In genomic region chr14:25496989-25497388, GRCm38 (mm10) we compare ENCODE assay signal across 9 mouse cellular contexts. TPM values are rescaled to one million over a fixed set of nuclear protein-coding genes. Genes with fewer than 3 reads are reported as not detected.
DNase-seq lines count a peak whose midpoint lies in the region; ATAC-seq lines count a peak whose summit lies in the region.
"Had no signal": no experiment of that assay in that cellular context is flagged by ENCODE, and none has a peak within 500 bp of the region (broad histone marks: within the 10 kb centered on the region; RNA-seq: fewer than 3 reads in every experiment).

No protein-coding gene starts in this region.

- H3K4me3 ChIP-seq in forebrain, embryonic 10.5 days = no peak overlapping the region
- no peak overlapping the region for H3K4me3 ChIP-seq in forebrain, embryonic 11.5 days (ENCODE audit: low read depth, low read length)
- no peak overlapping the region for H3K4me3 ChIP-seq in kidney, embryonic 14.5 days (ENCODE audit: low read length)
- no peak overlapping the region for H3K4me3 ChIP-seq in forebrain, embryonic 14.5 days (ENCODE audit: low read depth, low read length)
- no peak overlapping the region for H3K4me3 ChIP-seq in midbrain, embryonic 14.5 days (replicated peaks; ENCODE audit: low read depth, low read length)

- H3K9ac ChIP-seq in forebrain, embryonic 11.5 days (ENCODE audit: low read length) = no peak overlapping the region
- H3K9ac ChIP-seq in kidney, embryonic 14.5 days (ENCODE audit: low read depth, low read length) = no peak overlapping the region
- H3K9ac ChIP-seq in forebrain, embryonic 14.5 days (ENCODE audit: low read length) = no peak overlapping the region
- 0 out of 2 replicates have a peak overlapping the region, but pooled peaks have one; percentile 21 for H3K9ac ChIP-seq in midbrain, embryonic 14.5 days (replicated peaks; ENCODE audit: low read length)

- peaks cover 7% of the 10 kb centered on the region; the same call in 1 of the 2 replicates for H3K36me3 ChIP-seq in forebrain, embryonic 10.5 days (replicated peaks)
- no peaks in the 10 kb centered on the region for H3K36me3 ChIP-seq in forebrain, embryonic 11.5 days (ENCODE audit: control insufficient read depth, insufficient read depth, low read length)
- no peaks in the 10 kb centered on the region for H3K36me3 ChIP-seq in kidney, embryonic 14.5 days (ENCODE audit: control insufficient read depth, insufficient read depth, low read length)
- H3K36me3 ChIP-seq in forebrain, embryonic 14.5 days (ENCODE audit: control insufficient read depth, insufficient read depth, low read length) = no peaks in the 10 kb centered on the region
- H3K36me3 ChIP-seq in midbrain, embryonic 14.5 days (ENCODE audit: control insufficient read depth, insufficient read depth, low read length) = no peaks in the 10 kb centered on the region

- no peak for DNase-seq in forebrain, embryonic 10.5 days (ENCODE audit: extremely low spot score, low spot score)
- no peak for DNase-seq in forebrain, embryonic 11.5 days (ENCODE audit: low spot score)
- no peak for DNase-seq in kidney, postnatal 10 days
- no peak for DNase-seq in forebrain, embryonic 14.5 days (ENCODE audit: low spot score)
- no peak for DNase-seq in midbrain, embryonic 14.5 days
- DNase-seq in B cell, adult 2 months = no peak
- DNase-seq in left cerebral cortex, postnatal 36 days (ENCODE audit: low spot score in 2 of 2) = no peak

- no peaks in the 10 kb centered on the region for H3K27me3 ChIP-seq in forebrain, embryonic 10.5 days (ENCODE audit: poor library complexity, severe bottlenecking)
- no peaks in the 10 kb centered on the region for H3K27me3 ChIP-seq in forebrain, embryonic 11.5 days (ENCODE audit: control insufficient read depth, insufficient read depth, low read length)
- H3K27me3 ChIP-seq in kidney, embryonic 14.5 days (ENCODE audit: control insufficient read depth, insufficient read depth, low read length) = no peaks in the 10 kb centered on the region
- no peaks in the 10 kb centered on the region for H3K27me3 ChIP-seq in forebrain, embryonic 14.5 days (replicated peaks; ENCODE audit: control insufficient read depth, insufficient read depth, low read length)
- H3K27me3 ChIP-seq in midbrain, embryonic 14.5 days (ENCODE audit: control insufficient read depth, insufficient read depth, low read length) = no peaks in the 10 kb centered on the region

- no peak for ATAC-seq in forebrain, embryonic 11.5 days (replicated peaks; ENCODE audit: low FRiP score)
- ATAC-seq in kidney, embryonic 14.5 days (ENCODE audit: low FRiP score, low TSS enrichment) = no peak
- ATAC-seq in forebrain, embryonic 14.5 days = no peak
- ATAC-seq in midbrain, embryonic 14.5 days (ENCODE audit: low FRiP score, low TSS enrichment) = no peak
- ATAC-seq: CD4-positive, CD25-positive, alpha-beta regulatory T cell, adult 4 months had no signal

- 74% methylated on average over 3 of the region's 3 CpGs for WGBS in forebrain, embryonic 10.5 days
- 69% methylated on average over 3 of the region's 3 CpGs for WGBS in forebrain, embryonic 11.5 days
- 31% methylated on average over 3 of the region's 3 CpGs for WGBS in kidney, embryonic 14.5 days
- 52% methylated on average over 3 of the region's 3 CpGs for WGBS in forebrain, embryonic 14.5 days
- WGBS in midbrain, embryonic 14.5 days = 75% methylated on average over 3 of the region's 3 CpGs

- no peak overlapping the region for H3K4me2 ChIP-seq in forebrain, embryonic 11.5 days (ENCODE audit: low read depth, low read length, severe bottlenecking)
- no peak overlapping the region for H3K4me2 ChIP-seq in kidney, embryonic 14.5 days (replicated peaks; ENCODE audit: low read depth, low read length)
- no peak overlapping the region for H3K4me2 ChIP-seq in forebrain, embryonic 14.5 days (ENCODE audit: low read length)
- H3K4me2 ChIP-seq in midbrain, embryonic 14.5 days (ENCODE audit: low read length) = no peak overlapping the region

- H3K4me1 ChIP-seq in forebrain, embryonic 10.5 days = peaks cover 97% of the 10 kb centered on the region
- peaks cover 22% of the 10 kb centered on the region for H3K4me1 ChIP-seq in forebrain, embryonic 11.5 days (replicated peaks; ENCODE audit: control insufficient read depth, insufficient read depth, low read length)
- H3K4me1 ChIP-seq in kidney, embryonic 14.5 days (ENCODE audit: control insufficient read depth, insufficient read depth, low read length) = peaks cover 85% of the 10 kb centered on the region
- H3K4me1 ChIP-seq in forebrain, embryonic 14.5 days (ENCODE audit: control insufficient read depth, insufficient read depth, low read length) = peaks cover 68% of the 10 kb centered on the region
- peaks cover 97% of the 10 kb centered on the region for H3K4me1 ChIP-seq in midbrain, embryonic 14.5 days (ENCODE audit: control insufficient read depth, insufficient read depth, low read length)

- intact Hi-C loops in left cerebral cortex, postnatal 36 days (cut with DNase I) = loop anchor here (5.0 kb wide), 1 partner anchor 35 kb away; no protein-coding TSS in a partner anchor

- peak overlapping the region; percentile 65 for H3K27ac ChIP-seq in forebrain, embryonic 10.5 days
- no peak overlapping the region for H3K27ac ChIP-seq in forebrain, embryonic 11.5 days (ENCODE audit: low read depth, low read length)
- peak overlapping the region; percentile 56; the same call in 1 of the 2 replicates for H3K27ac ChIP-seq in kidney, embryonic 14.5 days (ENCODE audit: low read depth, low read length)
- peak overlapping the region; percentile 87 for H3K27ac ChIP-seq in forebrain, embryonic 14.5 days (ENCODE audit: low read depth, low read length)
- peak overlapping the region; percentile 82; the same call in 1 of the 2 replicates for H3K27ac ChIP-seq in midbrain, embryonic 14.5 days (replicated peaks; ENCODE audit: low read depth, low read length)

- no peaks in the 10 kb centered on the region for H3K9me3 ChIP-seq in forebrain, embryonic 10.5 days
- no peaks in the 10 kb centered on the region for H3K9me3 ChIP-seq in forebrain, embryonic 11.5 days (ENCODE audit: control insufficient read depth, low read length)
- H3K9me3 ChIP-seq in kidney, embryonic 14.5 days (ENCODE audit: control insufficient read depth, low read length) = no peaks in the 10 kb centered on the region
- H3K9me3 ChIP-seq in forebrain, embryonic 14.5 days (replicated peaks; ENCODE audit: control insufficient read depth, low read length) = no peaks in the 10 kb centered on the region
- H3K9me3 ChIP-seq in midbrain, embryonic 14.5 days (ENCODE audit: control insufficient read depth, low read length) = no peaks in the 10 kb centered on the region

RNA-seq across cellular contexts. Expression of gene Zmiz1, which starts 38.0 kb away (rescaled TPM):
- 38.8 and 42.5 TPM in 2 replicates for polyA plus RNA-seq in forebrain, embryonic 10.5 days (2016; fragmentation: Nextera tagmentation; extraction: Ambion mirVana)
- 70.1 and 71.2 TPM in 2 replicates for polyA plus RNA-seq in forebrain, embryonic 11.5 days (2014; fragmentation: Nextera tagmentation; extraction: Ambion mirVana)
- 43.3 and 57.3 TPM in 2 replicates for polyA plus RNA-seq in kidney, embryonic 14.5 days (2014; fragmentation: Nextera tagmentation; extraction: Ambion mirVana)
- 37.0 and 43.8 TPM in 2 replicates for polyA plus RNA-seq in forebrain, embryonic 14.5 days (2014; fragmentation: Nextera tagmentation; extraction: Ambion mirVana)
- 73.1 and 91.0 TPM in 2 replicates for polyA plus RNA-seq in midbrain, embryonic 14.5 days (2014; fragmentation: Nextera tagmentation; extraction: Ambion mirVana)
- total RNA-seq in left cerebral cortex, postnatal 36 days (2021) = 100 to 1,000 TPM in 1 of 2 experiments, 10 to 100 TPM in 1; 83.9 to 111 TPM
